Mouse (Mus musculus) gastrocnemius, adult 8-10 months (tissue): ENCODE measurements around the gene Csad. TPM values are rescaled to one million over a fixed set of nuclear protein-coding genes. Genes with fewer than 3 reads are reported as not detected.
A peak's percentile ranks its signal among the peaks of the same experiment; 100 is the strongest.
"Not testable (repeated sequence)": the region's sequence is repeated elsewhere in the genome, so short reads cannot be mapped to it uniquely, and the experiment has no call there.

Experiments used
- DNase-seq, 2 experiments: peaks; one replicate each; pipeline ENCODE4 v3.0.0; 2022; ENCODE audit warnings: low spot score in 2 of 2
- total RNA-seq, 4 experiments: library from RNA; stranded (reverse); gene quantifications; 2 replicates each; pipeline ENCODE4 v1.2.4; 2022

Gene Csad
- total RNA-seq, 4 experiments from 2014 or later, result 5.6 to 8.5 (median 7.6) TPM

DNA sequence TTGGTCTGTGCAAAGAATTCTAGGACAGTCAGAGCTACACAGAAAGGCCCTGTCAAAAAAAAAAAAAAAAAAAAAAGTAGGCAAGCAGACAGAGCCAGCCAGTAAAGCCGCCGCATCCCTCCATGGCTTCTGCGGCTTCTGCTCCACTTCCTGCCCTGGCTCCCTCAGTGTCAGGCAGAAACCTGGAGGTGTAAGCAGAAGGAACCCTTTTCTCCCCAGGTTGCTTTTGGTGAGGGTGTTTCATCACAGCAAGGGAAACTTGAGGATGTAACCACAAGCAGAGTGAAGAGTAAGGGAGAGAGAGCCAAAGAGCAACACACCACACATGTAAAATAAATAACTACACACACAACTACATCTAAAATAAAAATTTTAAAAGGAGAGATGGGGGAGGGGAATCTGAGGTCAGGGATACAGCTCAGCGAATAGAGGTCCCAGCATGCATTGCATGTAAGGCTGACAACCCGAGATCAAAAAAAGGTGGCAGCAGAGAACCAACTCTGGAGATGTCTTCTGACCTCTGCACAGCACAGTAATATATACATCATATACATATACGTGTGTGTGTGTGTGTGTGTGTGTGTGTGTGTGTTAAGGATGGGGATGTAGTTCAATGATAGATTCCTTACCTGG lies 38.9 kb downstream of the Csad start:
- no peak for DNase-seq

DNA sequence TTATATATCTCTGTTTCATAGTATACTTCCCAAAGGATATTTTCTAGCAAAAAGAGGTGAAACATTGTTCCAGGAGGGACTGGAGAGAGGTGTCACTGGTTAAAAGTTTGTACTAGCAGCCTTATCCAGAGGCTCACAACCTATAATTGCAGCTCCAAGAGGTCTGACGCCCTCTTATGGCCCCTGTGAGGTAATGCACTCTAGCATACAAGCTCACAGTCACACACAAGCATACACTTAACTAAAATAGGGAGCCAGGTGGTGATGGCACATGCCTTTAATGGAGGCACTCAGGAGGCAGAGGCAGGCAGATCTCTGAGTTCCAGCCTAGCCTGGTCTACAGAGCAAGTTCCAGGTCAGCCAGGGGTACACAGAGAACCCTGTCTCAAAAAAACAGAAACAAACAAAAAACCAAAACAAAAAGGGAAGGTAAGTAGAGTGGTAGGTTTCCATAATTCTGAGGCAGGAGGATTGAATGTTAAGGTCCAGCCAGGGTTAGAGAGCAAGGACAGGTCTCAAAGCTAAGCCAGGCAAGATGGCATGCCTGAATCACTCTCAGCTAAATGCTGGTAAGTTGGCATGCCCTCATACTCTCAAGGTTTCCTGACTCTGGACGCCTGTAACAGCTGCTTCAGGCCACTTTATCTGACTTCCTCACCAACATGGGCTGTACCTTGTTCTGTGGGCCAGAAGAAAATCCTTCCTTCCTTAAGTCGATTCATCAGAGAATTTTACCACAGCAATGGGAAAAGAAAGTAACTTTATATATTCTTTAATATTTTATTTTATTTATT lies 40.4 kb downstream of the Csad start:
- DNase-seq, result no peak

DNA sequence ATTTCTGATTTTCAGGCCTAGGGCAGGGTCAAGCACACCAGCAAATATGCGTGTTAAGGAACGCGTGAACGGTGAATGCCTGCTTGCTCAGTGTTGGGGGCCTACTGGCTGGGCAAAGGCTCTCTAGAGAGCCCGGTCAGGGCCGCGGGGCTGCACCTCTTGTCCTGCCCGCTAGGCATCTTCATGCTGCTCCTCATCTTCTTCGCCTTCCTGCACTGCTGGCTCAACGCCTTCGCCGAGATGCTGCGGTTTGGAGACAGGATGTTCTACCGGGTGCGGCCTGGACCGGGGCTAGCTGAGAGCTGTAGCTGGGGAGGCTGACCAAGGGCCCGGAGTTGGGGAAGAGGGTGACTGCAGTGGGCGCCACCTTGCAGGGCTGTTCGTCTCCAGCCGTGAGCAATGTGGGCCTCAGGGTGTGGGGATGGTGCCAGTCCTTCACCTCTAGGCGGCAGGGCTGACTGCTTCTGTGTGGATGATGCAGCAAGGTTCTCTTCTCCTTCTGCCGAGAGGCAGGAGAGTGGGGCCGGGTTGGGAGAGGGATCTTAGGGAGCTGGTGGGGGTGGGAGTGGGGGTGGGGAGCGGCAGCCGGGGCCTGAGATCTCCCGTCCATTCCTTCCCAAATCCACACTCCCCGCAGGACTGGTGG lies 44.0 kb downstream of the Csad start:
- DNase-seq, result no peak

DNA sequence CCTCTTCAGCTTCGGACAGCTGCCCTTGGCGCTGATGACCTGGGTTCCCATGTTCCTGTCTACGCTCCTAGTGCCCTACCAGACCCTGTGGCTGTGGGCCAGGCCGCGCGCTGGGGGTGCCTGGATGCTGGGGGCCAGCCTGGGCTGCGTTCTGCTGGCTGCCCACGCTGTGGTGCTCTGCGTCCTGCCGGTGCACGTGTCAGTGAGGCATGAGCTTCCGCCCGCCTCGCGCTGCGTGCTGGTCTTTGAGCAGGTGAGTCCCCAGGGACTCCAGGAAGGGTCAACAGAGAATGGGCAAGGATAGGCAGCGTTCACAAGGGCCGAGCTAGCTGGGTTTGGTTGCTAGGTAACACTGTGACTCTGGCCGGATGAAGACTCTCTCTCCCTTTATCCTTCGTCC lies 47.7 kb downstream of the Csad start:
- no peak for DNase-seq

DNA sequence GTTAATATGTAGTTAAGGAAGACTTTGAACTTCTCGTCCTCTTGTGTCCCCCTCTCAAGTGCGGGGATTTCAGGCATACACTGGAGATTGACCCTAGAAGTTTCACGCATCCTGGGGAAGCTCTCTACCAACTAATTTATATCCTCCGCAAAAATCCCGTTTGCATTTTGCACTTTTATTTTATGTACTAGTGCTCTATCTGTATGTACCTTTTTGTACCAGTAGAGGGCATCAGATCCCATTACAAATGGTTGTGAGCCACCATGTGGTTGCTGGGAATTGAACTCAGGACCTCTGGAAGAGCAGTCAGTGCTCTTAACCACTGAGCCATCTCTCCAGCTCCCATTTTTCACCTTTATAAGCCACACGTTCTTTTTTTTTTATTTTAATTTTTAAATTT lies 49.5 kb downstream of the Csad start:
- not testable (repeated sequence) for DNase-seq

DNA sequence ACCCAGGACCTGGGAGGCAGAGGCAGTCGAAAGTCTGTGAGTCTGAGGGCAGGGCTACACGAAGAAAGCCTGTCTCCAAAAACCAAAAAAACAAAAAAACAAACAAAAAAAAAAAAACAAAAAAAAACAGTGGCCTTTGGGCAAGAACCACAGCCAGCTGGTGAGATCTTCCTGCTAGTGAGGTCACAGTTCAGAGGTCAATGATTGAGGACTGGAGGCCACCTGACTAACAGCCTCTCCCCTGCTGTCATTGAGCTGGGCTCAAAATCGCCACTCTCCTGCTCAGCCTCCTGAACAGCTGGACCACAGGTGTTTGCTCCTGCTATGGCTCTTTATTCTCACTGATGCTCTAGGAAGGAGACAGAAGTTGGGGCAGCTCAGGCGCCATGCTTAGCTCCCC lies 51.9 kb downstream of the Csad start:
- DNase-seq, result no peak

DNA sequence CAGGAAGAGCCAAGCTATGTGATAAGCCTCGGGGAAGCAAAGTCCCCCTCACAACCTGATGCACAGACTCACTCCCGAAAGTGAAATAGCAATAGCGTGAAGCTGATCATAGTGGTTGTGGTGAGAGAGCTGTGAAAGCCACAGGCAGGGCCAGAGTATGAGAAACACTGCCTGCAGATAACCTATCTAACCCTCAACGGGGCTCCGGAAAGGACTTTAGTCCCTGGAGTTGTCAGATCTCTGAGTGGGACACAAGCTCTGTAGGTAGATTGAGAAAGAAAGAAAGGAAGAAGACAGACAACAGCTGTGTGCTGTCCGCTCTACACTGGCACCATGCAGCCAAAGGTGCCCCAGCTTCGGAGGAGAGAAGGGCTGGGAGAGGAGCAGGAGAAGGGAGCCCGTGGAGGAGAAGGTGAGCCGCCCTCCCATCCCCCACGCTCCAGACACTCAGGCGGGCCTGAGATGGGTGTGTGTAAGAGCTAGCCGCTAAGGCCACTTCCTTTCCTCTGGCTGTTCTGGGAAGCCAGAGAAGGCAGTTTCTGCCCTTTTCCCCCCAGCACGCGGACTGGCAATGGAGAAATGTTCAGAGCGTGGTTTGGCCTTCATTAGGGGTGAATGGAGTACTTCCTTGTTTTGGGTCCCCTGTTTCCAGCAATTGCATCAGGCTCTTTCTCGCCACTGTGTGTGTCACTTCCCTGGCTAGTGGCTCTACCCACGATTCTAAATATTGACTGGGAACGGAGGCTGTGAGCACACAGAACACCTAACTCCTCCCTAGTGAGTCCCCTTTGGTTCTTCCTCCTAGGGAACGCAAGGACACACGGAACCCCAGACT lies 54.0 kb downstream of the Csad start, which contains the start of gene Soat2:
TSS of gene Soat2 (plus strand) at position 226 of the 835 bp plus-strand sequence.
- DNase-seq, result no peak

DNA sequence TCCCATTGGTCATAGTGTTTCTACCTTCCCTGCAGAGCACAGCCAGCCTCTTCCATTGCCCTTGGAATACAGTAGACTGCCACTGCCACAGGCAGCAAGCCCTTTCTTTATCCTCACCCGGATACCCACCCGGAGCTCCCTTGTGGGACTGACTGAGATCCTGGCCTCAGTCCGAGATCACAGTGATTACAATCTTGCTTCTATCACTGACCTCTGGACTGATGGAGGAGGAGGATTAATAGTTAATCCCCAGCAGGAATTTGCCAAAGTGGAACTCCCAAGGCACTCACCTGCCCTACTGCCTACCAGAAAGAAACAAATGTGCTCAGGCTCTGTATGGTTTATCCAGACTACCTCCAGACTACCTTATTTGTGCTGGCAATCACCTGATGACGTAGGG lies 55.0 kb downstream of the Csad start:
- no peak for DNase-seq

DNA sequence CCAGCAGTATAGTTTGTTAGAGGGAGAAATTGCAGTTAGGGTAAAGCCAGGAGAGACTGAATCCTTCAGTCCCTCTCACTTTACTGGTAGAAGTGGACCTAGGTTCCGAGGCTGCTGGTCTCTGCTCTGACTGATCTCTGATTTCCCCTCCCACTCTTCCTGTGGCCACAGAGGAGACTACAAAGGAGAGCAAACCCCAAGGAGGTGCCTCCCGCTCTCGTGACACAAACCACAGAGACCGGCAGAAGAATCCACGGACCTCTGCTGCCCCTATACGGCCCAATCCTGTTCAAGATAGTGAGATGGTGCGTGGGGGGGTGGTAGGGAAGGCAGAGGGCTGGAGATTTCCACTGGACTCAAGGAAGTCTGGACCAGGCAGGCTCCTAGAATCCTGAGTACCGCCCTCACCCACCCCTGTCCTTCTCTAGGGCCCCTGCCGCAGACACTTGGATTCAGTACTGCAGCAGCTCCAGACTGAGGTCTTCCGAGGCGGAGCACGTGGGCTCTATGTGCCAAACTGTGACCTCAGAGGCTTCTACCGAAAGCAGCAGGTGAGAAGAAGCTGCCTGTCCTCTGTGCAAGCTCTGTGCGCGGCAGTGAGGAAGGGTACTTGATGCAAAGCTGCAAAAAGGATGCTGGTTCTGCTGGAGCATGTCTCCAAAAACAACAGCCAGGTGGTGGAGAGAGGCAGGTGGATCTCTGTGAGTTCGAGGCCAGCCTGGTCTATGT lies 56.7 kb downstream of the Csad start:
- no peak for DNase-seq

DNA sequence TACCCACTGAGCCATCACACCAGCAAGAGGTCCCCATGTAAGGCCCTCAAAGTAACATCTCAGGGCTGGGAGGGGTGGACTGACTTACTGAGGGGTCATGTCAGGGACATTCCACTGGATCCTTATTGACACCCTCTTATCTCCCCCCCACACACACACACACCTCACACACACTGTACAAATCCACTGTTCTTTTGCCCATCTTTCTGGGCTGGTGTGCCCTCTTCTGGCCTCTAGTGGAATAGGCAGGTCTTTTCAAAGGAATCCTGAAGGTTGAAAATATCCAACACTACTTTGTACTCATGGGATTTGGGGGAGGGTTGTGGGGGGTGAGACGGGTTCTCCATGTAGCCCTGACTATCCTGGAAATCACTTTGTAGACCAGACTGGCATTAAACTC lies 57.6 kb downstream of the Csad start:
- DNase-seq, result no peak

DNA sequence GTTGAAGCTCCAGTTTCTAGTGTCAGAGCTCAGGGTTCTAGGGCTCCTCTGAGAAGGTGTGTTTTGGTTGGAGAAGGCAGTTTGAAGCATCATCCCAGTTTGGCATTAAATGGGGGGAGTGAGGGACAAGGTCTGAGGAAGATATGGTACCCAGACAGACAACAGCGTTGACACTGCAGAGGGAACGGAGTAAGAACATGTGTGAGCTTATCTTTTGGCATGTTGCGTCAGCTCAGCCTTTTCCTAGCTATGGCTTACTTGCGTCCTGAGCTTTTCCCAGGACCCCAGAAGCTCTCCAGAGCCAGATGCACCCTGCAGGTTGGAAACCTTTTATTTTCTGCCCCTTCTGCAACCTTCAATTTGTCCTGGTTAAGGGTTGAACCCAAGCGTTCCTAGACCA lies 58.4 kb downstream of the Csad start:
- DNase-seq, result no peak

DNA sequence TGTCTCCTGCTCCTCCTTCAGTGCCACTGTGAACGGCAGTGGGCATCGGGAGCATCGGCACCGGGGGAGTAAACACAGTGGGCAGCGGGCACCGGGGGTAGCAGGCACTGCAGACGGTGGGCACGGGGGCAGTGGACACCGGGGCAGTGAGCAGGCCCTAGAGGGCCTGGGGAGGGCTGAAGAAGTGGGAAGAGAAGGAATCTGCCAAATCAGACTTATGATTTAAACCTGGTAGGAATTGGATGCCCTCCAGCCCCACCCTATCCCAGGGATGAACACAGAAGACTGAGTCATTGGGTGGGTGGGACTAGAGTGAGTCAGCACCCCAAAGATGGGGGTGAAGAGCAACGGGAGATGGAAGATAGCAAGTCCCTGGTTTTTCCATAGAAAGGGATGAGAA lies 59.2 kb downstream of the Csad start:
- peak; percentile 50 to 55 for DNase-seq

DNA sequence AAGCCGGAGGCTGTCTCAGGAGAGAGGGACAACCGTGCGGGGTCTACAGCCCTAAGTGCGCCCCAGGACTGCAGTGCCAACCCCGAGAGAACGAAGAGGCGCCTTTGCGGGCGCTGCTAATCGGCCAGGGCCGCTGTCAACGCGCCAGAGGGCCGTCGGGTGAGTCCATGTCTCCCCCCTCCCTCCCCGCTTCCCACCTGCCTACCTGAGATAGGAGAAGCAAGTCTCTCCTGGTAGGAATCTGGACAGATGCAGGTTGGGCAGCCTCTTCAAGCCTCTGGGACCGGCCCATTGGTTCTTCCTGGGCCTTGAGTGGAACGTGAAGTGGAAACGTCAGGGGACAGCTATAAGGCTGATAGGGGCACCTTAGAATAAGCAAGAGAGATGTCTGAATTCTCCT lies 59.8 kb downstream of the Csad start:
- no peak for DNase-seq

DNA sequence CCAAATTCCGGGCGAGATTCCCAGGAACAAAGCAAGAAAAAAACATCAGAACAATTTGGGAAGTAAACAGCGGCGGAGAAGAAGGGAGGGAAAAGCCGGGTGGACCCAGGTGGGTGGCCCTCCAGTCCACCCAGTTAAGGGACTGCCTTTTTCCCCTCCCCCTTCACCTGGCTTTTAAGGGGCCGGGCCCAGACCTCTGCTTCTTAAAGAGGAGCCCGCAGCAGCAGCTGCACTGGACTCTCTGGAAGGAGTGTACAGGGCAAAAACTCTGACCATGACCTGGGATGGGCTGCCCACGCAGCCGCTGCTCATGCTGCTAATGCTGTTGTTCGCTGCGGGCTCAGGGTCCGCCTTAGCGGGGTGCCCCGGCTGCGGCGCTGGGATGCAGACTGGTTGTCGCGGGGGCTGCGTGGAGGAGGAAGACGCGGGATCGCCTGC lies 60.2 kb downstream of the Csad start, which contains the start of gene Igfbp6:
TSS of gene Igfbp6 (plus strand) at position 89 of the 438 bp plus-strand sequence.
- DNase-seq, result no peak

DNA sequence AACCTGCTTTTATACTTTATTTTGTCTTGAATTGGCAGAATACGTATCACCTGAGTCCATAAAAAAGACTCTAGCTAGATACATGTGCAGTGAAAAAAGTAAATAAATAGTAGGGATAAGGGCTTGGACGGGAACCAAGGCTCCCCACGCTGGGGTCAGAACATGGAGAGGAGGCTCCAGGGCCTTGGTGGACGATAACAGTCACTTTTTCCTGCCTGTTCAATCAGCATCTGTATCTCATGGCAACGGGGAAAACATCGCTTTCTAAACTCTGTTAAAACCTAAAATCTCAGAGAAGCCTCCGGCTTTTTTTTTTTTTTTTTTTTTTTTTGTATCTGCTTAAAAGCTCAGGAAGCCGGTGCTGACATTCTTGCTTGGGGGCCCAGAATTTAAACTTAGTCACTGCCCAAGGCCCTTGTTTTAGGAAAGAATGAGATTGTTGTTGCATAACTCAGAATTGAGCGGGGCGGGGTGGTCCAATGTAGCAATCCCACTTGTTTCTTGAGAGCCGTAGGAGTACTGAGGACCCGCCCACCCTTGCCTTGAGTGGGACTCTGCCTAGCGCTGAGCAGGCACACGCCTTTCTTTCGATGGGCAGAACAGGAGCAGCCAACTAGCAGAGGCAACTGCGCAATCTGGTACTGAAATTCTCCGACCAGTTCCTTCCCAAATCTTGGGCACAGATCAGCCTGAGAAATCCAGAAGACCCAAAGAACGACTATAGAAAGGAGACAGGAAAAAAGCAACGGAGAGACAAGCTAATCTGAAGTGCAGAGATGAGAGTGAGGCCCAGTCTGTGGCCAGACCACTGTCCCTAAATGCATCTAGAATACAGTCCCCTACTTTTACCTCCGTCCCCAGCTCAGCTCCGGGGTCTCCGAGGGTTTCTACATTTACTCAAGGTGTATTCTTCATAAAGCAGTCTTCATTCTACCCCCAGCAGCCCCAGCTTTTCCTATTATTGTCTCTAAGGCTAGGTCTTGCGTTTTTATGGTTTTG lies 61.3 kb downstream of the Csad start:
- peak; percentile 49 to 68 for DNase-seq

DNA sequence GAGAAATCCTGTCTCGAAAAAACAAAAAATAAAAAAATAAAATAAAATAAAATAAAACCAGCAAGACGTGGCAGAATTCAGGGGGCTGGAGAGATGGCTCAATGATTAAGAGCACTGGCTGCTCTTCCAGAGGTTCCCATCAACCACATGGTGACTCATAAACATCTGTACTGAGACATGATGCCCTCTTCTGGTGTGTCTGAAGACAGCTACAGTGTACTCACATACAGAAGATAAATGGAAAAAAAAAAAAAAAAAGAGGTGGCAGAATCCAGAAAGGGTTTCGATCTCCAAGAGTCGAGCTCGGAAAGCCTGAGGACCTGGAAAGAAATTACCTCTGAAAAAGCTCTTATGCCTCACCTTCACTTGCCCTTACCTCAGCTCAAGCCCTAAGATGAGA lies 63.4 kb downstream of the Csad start:
- DNase-seq, result no peak

DNA sequence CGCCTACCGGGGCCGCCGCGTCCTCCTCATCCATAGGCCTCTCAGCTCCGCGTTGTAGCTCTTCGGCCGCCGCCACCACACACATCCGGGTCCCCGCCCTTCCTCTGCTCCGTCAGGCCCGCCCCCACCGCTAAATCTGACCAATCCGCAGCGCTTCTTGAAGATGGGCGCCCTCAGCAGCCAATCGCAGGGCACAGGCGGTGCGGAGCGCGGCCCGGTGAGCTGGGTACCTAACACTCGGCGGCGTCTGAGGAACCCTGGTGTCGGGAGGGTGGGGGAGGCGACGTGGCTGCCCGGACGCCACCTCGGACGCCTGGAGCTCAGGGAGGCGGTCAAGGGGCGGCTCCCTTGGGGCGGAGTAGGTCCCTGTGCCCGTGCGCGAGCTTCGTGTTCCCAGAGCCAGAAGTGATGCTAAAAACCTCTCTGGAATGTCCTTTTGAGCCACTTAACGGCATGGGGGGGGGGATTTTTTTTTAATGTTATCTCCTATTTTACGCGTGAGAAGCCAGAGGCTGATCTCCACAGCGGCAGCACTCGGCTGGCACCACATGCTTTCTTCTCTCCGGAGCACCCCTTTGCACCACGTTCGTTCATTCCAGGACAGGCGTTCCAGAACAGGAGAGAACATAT lies 68.3 kb downstream of the Csad start, which contains the start of gene Spryd3:
TSS of gene Spryd3 (minus strand) at position 106 of the 630 bp plus-strand sequence.
- peak; percentile 95 for DNase-seq

DNA sequence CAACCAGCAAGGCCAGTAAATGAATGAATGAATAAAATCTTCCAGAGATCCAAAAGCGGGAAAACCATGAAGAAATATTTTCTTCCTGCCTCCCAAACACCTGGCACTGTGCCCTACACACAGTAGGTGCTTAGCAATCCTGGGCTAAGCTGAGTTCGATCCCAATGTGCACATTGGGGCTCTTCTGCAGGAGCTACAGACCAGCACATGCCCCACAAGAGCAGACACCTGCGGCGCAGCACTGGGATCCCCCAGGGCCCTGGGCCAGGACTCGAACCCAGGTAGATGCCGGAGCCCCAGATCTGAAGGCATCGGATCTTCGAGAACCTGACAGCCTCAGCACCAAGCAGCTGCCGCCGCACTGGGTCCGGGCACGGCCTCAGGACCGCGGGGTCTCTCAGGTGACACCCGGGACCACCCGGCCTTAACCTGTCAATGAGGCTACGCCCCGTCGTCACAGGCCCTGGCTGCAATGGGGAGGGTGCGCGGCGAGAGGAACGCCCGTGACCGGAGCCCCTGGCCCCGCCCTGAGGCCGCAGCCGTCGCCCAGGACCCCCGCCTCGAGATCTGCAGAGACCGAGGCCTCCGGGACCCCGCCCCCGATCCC lies 68.9 kb downstream of the Csad start:
- no peak for DNase-seq

DNA sequence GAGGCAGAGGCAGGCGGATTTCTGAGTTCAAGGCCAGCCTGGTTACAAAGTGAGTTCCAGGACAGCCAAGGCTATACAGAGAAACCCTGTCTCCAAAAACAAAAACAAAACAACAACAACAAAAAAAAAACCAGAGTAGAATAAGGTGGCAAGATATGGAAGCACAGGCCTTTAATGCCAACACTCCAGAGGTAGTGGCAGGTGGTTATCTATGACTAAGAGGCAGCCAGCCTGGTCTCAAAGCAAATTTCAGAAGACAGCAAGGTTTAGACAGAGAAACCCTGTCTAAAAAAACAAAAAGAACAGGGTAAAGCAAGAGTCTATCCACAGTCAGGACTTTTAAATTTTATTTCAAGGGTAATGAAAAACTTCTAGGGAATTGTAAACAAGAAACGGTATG lies 69.8 kb downstream of the Csad start:
- no peak for DNase-seq
